Mouse (Mus musculus): Measurements from ENCODE around the gene Cdk11b.

DNA sequence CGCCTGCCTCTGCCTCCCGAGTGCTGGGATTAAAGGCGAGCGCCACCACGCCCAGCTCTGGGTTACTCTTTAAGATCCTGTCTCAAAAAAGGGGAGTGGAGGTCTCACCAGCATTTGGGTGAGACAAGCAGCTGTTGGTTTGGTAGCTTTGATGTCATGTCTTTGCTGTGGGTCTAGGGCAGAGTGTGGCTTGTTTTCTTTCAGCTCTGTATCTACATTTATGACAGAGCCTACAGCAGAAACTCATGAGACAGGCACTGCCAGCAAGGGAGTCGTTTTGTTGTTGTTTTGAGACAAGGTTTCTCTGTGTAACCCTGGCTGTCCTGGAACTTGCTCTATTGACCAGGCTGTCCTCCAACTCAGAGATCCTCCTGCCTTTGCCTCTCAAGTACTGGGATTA, 20.9 kb upstream of the Cdk11b start:
- no peak for TF ChIP-seq CTCF (IDR thresholded peaks at IDR 0.05; ENCODE audit: extremely low read depth, insufficient read length, insufficient replicate concordance, low read depth, low read length)
- no peak for TF ChIP-seq POLR2A (IDR thresholded peaks at IDR 0.05; ENCODE audit: low read depth, low read length)

Data from small intestine, adult 2 months (tissue).